Mouse (Mus musculus) spleen, adult 2 months (tissue): ENCODE measurements at regions not wholly inside any gene's neighbourhood (a gene's known extent, or its start where the extent isn't known, plus 50 kb on each side); places are given as distances from the start of the nearest gene placed in this dataset.

Experiments used
- CTCF ChIP-seq: fragments of 200-500 bp; IDR thresholded peaks from 2 replicates; pipeline ENCODE4 v1.5.1; 2011; ENCODE audit warnings: mild to moderate bottlenecking, inconsistent platforms; ENCODE audit not compliant: insufficient read depth, insufficient read length, insufficient replicate concordance; ENCODE audit errors: extremely low read depth
- POLR2A ChIP-seq: fragments of 200-500 bp; IDR thresholded peaks from 2 replicates; pipeline ENCODE4 v1.6.1; 2011; ENCODE audit warnings: low read depth, low read length, inconsistent platforms

GRCm38 (mm10) chr4:93527382-93527781 is 192.1 kb upstream of the Tusc1 start:
- no peak for TF ChIP-seq CTCF
- TF ChIP-seq POLR2A = no peak
